Mouse (Mus musculus) right cerebral cortex, postnatal 14 days (tissue): ENCODE measurements around the gene Duxf3.
"Not testable (repeated sequence)": the region's sequence is repeated elsewhere in the genome, so short reads cannot be mapped to it uniquely, and the experiment has no call there.

ENCODE experiments used
- DNase-seq: peaks from one replicate; pipeline ENCODE4 v3.0.0; 2022

Gene Duxf3

GRCm38 (mm10) chr10:58221571-58221970 lies 10.9 kb downstream of the Duxf3 start:
- DNase-seq, result not testable (repeated sequence)

- no peak for DNase-seq
Measured at GRCm38 (mm10) chr10:58220726-58221125, 11.7 kb downstream of the Duxf3 start.

- DNase-seq, result no peak
Measured at GRCm38 (mm10) chr10:58217366-58217765, 15.1 kb downstream of the Duxf3 start.

- no peak for DNase-seq
Measured at GRCm38 (mm10) chr10:58215353-58215752, 17.1 kb downstream of the Duxf3 start.

GRCm38 (mm10) chr10:58214934-58215333 lies 17.5 kb downstream of the Duxf3 start:
- no peak for DNase-seq

- DNase-seq, result no peak
Measured at GRCm38 (mm10) chr10:58214497-58214896, 18.0 kb downstream of the Duxf3 start.

GRCm38 (mm10) chr10:58212230-58212629 lies 20.2 kb downstream of the Duxf3 start:
- no peak for DNase-seq

GRCm38 (mm10) chr10:58211213-58211612 lies 21.3 kb downstream of the Duxf3 start:
- DNase-seq, result no peak

GRCm38 (mm10) chr10:58210514-58210913 lies 22.0 kb downstream of the Duxf3 start:
- DNase-seq, result no peak

- no peak for DNase-seq
Measured at GRCm38 (mm10) chr10:58209710-58210467, 22.6 kb downstream of the Duxf3 start.

- DNase-seq, result no peak
Measured at GRCm38 (mm10) chr10:58206639-58207404, 25.7 kb downstream of the Duxf3 start.

- DNase-seq, result no peak
Measured at GRCm38 (mm10) chr10:58205986-58206385, 26.5 kb downstream of the Duxf3 start.
